In the genomic region with DNA sequence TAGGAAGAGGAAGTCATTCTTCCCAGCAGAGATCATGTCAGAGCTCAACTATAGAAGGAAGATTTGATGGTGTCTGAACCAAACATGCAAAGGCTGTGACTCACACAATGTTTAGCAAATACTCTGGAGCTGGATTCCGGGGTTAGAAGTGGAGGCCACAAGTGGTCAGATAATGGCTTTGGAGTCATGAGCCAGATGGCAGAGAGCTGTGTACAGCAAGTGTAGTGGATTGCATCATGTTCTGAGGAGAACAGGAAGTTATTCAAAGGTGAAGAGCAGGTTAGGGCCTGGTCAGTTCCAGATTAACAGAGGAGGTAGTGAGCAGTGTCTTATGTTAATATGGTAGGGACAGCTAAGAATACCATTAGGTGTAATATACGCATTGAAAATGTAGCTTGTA, we compare ENCODE assay signal across 18 mouse cellular contexts. TPM values are rescaled to one million over a fixed set of nuclear protein-coding genes. Genes with fewer than 3 reads are reported as not detected.
DNase-seq lines count a peak whose midpoint lies in the region; ATAC-seq and TF ChIP-seq lines count a peak whose summit lies in the region.
"Had no signal": no experiment of that assay in that cellular context is flagged by ENCODE, and none has a peak within 500 bp of the region (broad histone marks: within the 10 kb centered on the region; RNA-seq: fewer than 3 reads in every experiment).

No protein-coding gene starts in this region.

- intact Hi-C loops in heart, postnatal 10 days (cut with DNase I), result no loop called here
- intact Hi-C loops in heart, postnatal 36 days (cut with DNase I), result no loop called here
- intact Hi-C loops in gastrocnemius, postnatal 36 days (cut with DNase I), result no loop called here

- no peak for TF ChIP-seq RAD21 in MEL (IDR thresholded peaks at IDR 0.05; ENCODE audit: low read depth, low read length)

- H3K9me3 ChIP-seq in heart, embryonic 10.5 days, result no peaks in the 10 kb centered on the region
- no peaks in the 10 kb centered on the region for H3K9me3 ChIP-seq in MEL (replicated peaks; ENCODE audit: insufficient read depth, low read length)
- H3K9me3 ChIP-seq: embryonic facial prominence, embryonic 12.5 days; forebrain, embryonic 10.5 days; hindbrain, embryonic 15.5 days had no signal

- DNase-seq in heart, postnatal 10 days, result peak; percentile 29 to 47
- no peak for DNase-seq in heart, embryonic 10.5 days (ENCODE audit: low spot score)
- DNase-seq in MEL (ENCODE audit: low read depth, low spot score), result peak; percentile 9
- peak; percentile 11 to 22 for DNase-seq in heart, postnatal 36 days
- DNase-seq in left cerebral cortex, adult 11 months (ENCODE audit: low spot score), result no peak
- DNase-seq in gastrocnemius, postnatal 36 days, result no peak
- DNase-seq in thymus, postnatal 25 days, result no peak
- DNase-seq: cerebellum, postnatal 36 days; kidney, adult 2 months; thymus, postnatal 14 days had no signal

- peaks cover 43% of the 10 kb centered on the region for H3K36me3 ChIP-seq in heart, embryonic 10.5 days
- H3K36me3 ChIP-seq in MEL (ENCODE audit: control insufficient read depth in 1 of 2, insufficient read depth in 2 of 2, low read length in 2 of 2), result no peaks in the 10 kb centered on the region

- no peak for TF ChIP-seq POLR2A in MEL (IDR thresholded peaks at IDR 0.05; ENCODE audit: control insufficient read depth in 1 of 2, insufficient read depth in 1 of 2, low read depth in 1 of 2, low read length in 2 of 2, poor library complexity in 1 of 2)

- no peaks in the 10 kb centered on the region for H3K27me3 ChIP-seq in heart, embryonic 10.5 days (ENCODE audit: insufficient read depth, poor library complexity, severe bottlenecking)
- H3K27me3 ChIP-seq in MEL (ENCODE audit: control insufficient read depth in 1 of 2, insufficient read depth in 2 of 2, low read length in 2 of 2), result no peaks in the 10 kb centered on the region
- H3K27me3 ChIP-seq: CH12.LX; embryonic facial prominence, embryonic 12.5 days; heart, embryonic 13.5 days; hindbrain, embryonic 15.5 days; midbrain, embryonic 13.5 days had no signal

- no peak for TF ChIP-seq CTCF in MEL (IDR thresholded peaks at IDR 0.05 in 2 of 3, conservative IDR thresholded peaks at IDR 0.05 in 1 of 3; ENCODE audit: control insufficient read depth in 1 of 3, insufficient read depth in 1 of 3, low read depth in 2 of 3, low read length in 3 of 3, poor library complexity in 1 of 3, severe bottlenecking in 1 of 3)

- H3K4me1 ChIP-seq in heart, embryonic 10.5 days, result no peaks in the 10 kb centered on the region
- H3K4me1 ChIP-seq in MEL (ENCODE audit: control insufficient read depth in 1 of 2, insufficient read depth in 2 of 2, low read length in 2 of 2), result no peaks in the 10 kb centered on the region
- H3K4me1 ChIP-seq: embryonic facial prominence, embryonic 12.5 days; forebrain, embryonic 10.5 days; heart, embryonic 13.5 days; hindbrain, embryonic 15.5 days; midbrain, embryonic 13.5 days had no signal

- 61% methylated on average over 2 of the region's 2 CpGs for WGBS in heart, embryonic 10.5 days

- no peak overlapping the region for H3K9ac ChIP-seq in MEL (ENCODE audit: control insufficient read depth, low read depth, low read length, poor library complexity, severe bottlenecking)
- H3K9ac ChIP-seq: embryonic facial prominence, embryonic 12.5 days; heart, embryonic 13.5 days; hindbrain, embryonic 15.5 days; liver, embryonic 14.5 days; midbrain, embryonic 13.5 days had no signal

- peak; percentile 86 for ATAC-seq in megakaryocyte, adult 5-6 weeks (ENCODE audit: poor library complexity, severe bottlenecking)
- ATAC-seq: midbrain, embryonic 13.5 days had no signal

- no peaks in the 10 kb centered on the region for H3K79me2 ChIP-seq in MEL (ENCODE audit: control insufficient read depth, insufficient read depth, low read length, poor library complexity)

- no peak overlapping the region for H3K27ac ChIP-seq in heart, embryonic 10.5 days
- no peak overlapping the region for H3K27ac ChIP-seq in MEL (ENCODE audit: control insufficient read depth, low read depth, low read length)
- H3K27ac ChIP-seq: embryonic facial prominence, embryonic 12.5 days; forebrain, embryonic 10.5 days; heart, embryonic 13.5 days; hindbrain, embryonic 15.5 days; liver, embryonic 14.5 days; midbrain, embryonic 13.5 days had no signal

- TF ChIP-seq EP300 in MEL (IDR thresholded peaks at IDR 0.05; ENCODE audit: low read depth in 1 of 2, low read length in 2 of 2), result no peak

- no peak overlapping the region for H3K4me3 ChIP-seq in heart, embryonic 10.5 days
- no peak overlapping the region for H3K4me3 ChIP-seq in MEL (ENCODE audit: control insufficient read depth in 1 of 2, insufficient read depth in 1 of 2, low read depth in 2 of 2, low read length in 2 of 2)
- H3K4me3 ChIP-seq: embryonic facial prominence, embryonic 12.5 days; forebrain, embryonic 10.5 days; heart, embryonic 13.5 days; hindbrain, embryonic 15.5 days; midbrain, embryonic 13.5 days had no signal

TF ChIP-seq in MEL, 35 proteins besides CTCF, POLR2A, EP300 and RAD21:
- TF ChIP-seq ZC3H11A (IDR thresholded peaks at IDR 0.05; ENCODE audit: low read depth, low read length), result no peak

RNA-seq across cellular contexts. Expression of a gene that starts 20.4 kb away (rescaled TPM):
- 10 to 100 TPM; 13.8 to 14.4 TPM for total RNA-seq in heart, postnatal 10 days (2021)
- polyA plus RNA-seq in heart, embryonic 10.5 days (2016; fragmentation: Nextera tagmentation; extraction: Ambion mirVana), result 6.7 and 7.1 TPM in 2 replicates
- total RNA-seq in MEL (2012; rRNA removed), result 5.5 and 5.8 TPM in 2 replicates
- polyA plus RNA-seq in MEL (2012; ENCODE audit: insufficient read depth in 1 of 2, insufficient read length in 2 of 2, low read depth in 1 of 2, low replicate concordance in 2 of 2, missing spikeins in 1 of 2), result 1 to 10 TPM in 1 of 2 experiments, not detected in 1; 6.4 TPM
- total RNA-seq in heart, postnatal 36 days (2021), result 1 to 10 TPM; 8.0 to 8.1 TPM
- 60.7 and 77.1 TPM in 2 replicates for total RNA-seq in megakaryocyte, adult 5-6 weeks (2015)
- 74.1 and 81.9 TPM in 2 replicates for total RNA-seq in megakaryocyte, adult 5-6 weeks (2017)
- 1 to 10 TPM; 4.2 to 6.2 TPM for total RNA-seq in gastrocnemius, postnatal 36 days (2021)

Comparison
In these comparisons a context has a peak if more than half of its experiments do, and no peak if none do; other contexts are left out.
1. DNase-seq: peak in heart, postnatal 10 days (2 of 2), MEL (single experiment) and heart, postnatal 36 days (2 of 2); none in heart, embryonic 10.5 days (single experiment), left cerebral cortex, adult 11 months (single experiment), gastrocnemius, postnatal 36 days (0 of 2) and thymus, postnatal 25 days (single experiment).